8 mouse cellular contexts compared by ENCODE assay signal in genomic region chr9:120571593-120572385, GRCm38 (mm10). TPM values are rescaled to one million over a fixed set of nuclear protein-coding genes. Genes with fewer than 3 reads are reported as not detected.
DNase-seq lines count a peak whose midpoint lies in the region; ATAC-seq and TF ChIP-seq lines count a peak whose summit lies in the region.

No protein-coding gene starts in this region.

- no peak; the same call in 1 of the 2 replicates for TF ChIP-seq CTCF in kidney, postnatal 0 days (IDR thresholded peaks at IDR 0.05; ENCODE audit: low read depth)
- no peak for TF ChIP-seq CTCF in hindbrain, postnatal 0 days (IDR thresholded peaks at IDR 0.05; ENCODE audit: low read depth)

- H3K27ac ChIP-seq in kidney, postnatal 0 days = peak overlapping the region; percentile 78
- peak overlapping the region; percentile 98 for H3K27ac ChIP-seq in embryonic facial prominence, embryonic 10.5 days (replicated peaks)
- H3K27ac ChIP-seq in hindbrain, postnatal 0 days = peak overlapping the region; percentile 86
- peak overlapping the region; percentile 84 for H3K27ac ChIP-seq in midbrain, embryonic 16.5 days (ENCODE audit: low read length)

- under 1% methylated on average over 46 of the region's 53 CpGs for WGBS in kidney, postnatal 0 days
- 1% methylated on average over 53 of the region's 53 CpGs for WGBS in embryonic facial prominence, embryonic 10.5 days
- WGBS in hindbrain, postnatal 0 days = 2% methylated on average over 52 of the region's 53 CpGs
- WGBS in midbrain, embryonic 16.5 days = 1% methylated on average over 49 of the region's 53 CpGs

- H3K27me3 ChIP-seq in kidney, postnatal 0 days (ENCODE audit: insufficient read depth, low read length) = no peaks in the 10 kb centered on the region
- no peaks in the 10 kb centered on the region for H3K27me3 ChIP-seq in embryonic facial prominence, embryonic 10.5 days (replicated peaks; ENCODE audit: low read depth, poor library complexity, severe bottlenecking)
- no peaks in the 10 kb centered on the region for H3K27me3 ChIP-seq in hindbrain, postnatal 0 days (ENCODE audit: insufficient read depth, low read length)
- H3K27me3 ChIP-seq in midbrain, embryonic 16.5 days (ENCODE audit: control insufficient read depth, insufficient read depth, low read depth, low read length) = no peaks in the 10 kb centered on the region

- H3K9ac ChIP-seq in kidney, postnatal 0 days (ENCODE audit: low read depth, low read length) = peak overlapping the region; percentile 87
- peak overlapping the region; percentile 91 for H3K9ac ChIP-seq in hindbrain, postnatal 0 days (replicated peaks; ENCODE audit: low read length)
- peak overlapping the region; percentile 78 for H3K9ac ChIP-seq in midbrain, embryonic 16.5 days (ENCODE audit: low read depth, low read length)

- ATAC-seq in kidney, postnatal 0 days (replicated peaks; ENCODE audit: low FRiP score, low read depth) = peak; percentile 58
- ATAC-seq in hindbrain, postnatal 0 days = peak; percentile 77
- ATAC-seq in midbrain, embryonic 16.5 days = peak; percentile 80
- ATAC-seq in megakaryocyte progenitor cell, adult 5-6 weeks (replicated peaks; ENCODE audit: poor library complexity) = no peak

- peaks cover 16% of the 10 kb centered on the region; the same call in 1 of the 2 replicates for H3K36me3 ChIP-seq in kidney, postnatal 0 days (ENCODE audit: insufficient read depth, low read length)
- H3K36me3 ChIP-seq in embryonic facial prominence, embryonic 10.5 days (replicated peaks) = peaks cover 43% of the 10 kb centered on the region
- peaks cover 15% of the 10 kb centered on the region; the same call in 1 of the 2 replicates for H3K36me3 ChIP-seq in hindbrain, postnatal 0 days (ENCODE audit: insufficient read depth, low read length)
- peaks cover 21% of the 10 kb centered on the region for H3K36me3 ChIP-seq in midbrain, embryonic 16.5 days (ENCODE audit: control insufficient read depth, insufficient read depth, low read length)

- peak; percentile 60 for DNase-seq in kidney, postnatal 0 days (ENCODE audit: low spot score)
- DNase-seq in kidney, postnatal 25 days = no peak
- no peak for DNase-seq in embryonic facial prominence, embryonic 10.5 days (ENCODE audit: low spot score)
- no peak for DNase-seq in hindbrain, postnatal 0 days (ENCODE audit: low spot score)
- no peak for DNase-seq in right cerebral cortex, postnatal 36 days (ENCODE audit: low spot score in 2 of 2)
- DNase-seq in yolk sac, embryonic 10.5 days (ENCODE audit: low spot score) = no peak

- peak overlapping the region; percentile 81 for H3K4me2 ChIP-seq in kidney, postnatal 0 days (ENCODE audit: low read length)
- H3K4me2 ChIP-seq in hindbrain, postnatal 0 days (ENCODE audit: low read depth, low read length) = peak overlapping the region; percentile 90
- peak overlapping the region; percentile 62 for H3K4me2 ChIP-seq in midbrain, embryonic 16.5 days (ENCODE audit: low read length)

- H3K4me3 ChIP-seq in kidney, postnatal 0 days (replicated peaks; ENCODE audit: low read depth, low read length) = peak overlapping the region; percentile 86
- H3K4me3 ChIP-seq in embryonic facial prominence, embryonic 10.5 days = peak overlapping the region; percentile 98
- peak overlapping the region; percentile 80 for H3K4me3 ChIP-seq in hindbrain, postnatal 0 days (ENCODE audit: low read length)
- H3K4me3 ChIP-seq in midbrain, embryonic 16.5 days (ENCODE audit: low read depth, low read length) = peak overlapping the region; percentile 74

- 0 out of 2 replicates have a peak, but pooled peaks cover 5% of the 10 kb centered on the region for H3K4me1 ChIP-seq in kidney, postnatal 0 days (replicated peaks; ENCODE audit: insufficient read depth, low read length)
- H3K4me1 ChIP-seq in embryonic facial prominence, embryonic 10.5 days = peaks cover 31% of the 10 kb centered on the region
- H3K4me1 ChIP-seq in hindbrain, postnatal 0 days (ENCODE audit: insufficient read depth, low read length) = no peaks in the 10 kb centered on the region
- peaks cover 19% of the 10 kb centered on the region for H3K4me1 ChIP-seq in midbrain, embryonic 16.5 days (ENCODE audit: control insufficient read depth, insufficient read depth, low read length)

- H3K9me3 ChIP-seq in kidney, postnatal 0 days (replicated peaks; ENCODE audit: low read length) = no peaks in the 10 kb centered on the region
- H3K9me3 ChIP-seq in embryonic facial prominence, embryonic 10.5 days = no peaks in the 10 kb centered on the region
- no peaks in the 10 kb centered on the region for H3K9me3 ChIP-seq in hindbrain, postnatal 0 days (ENCODE audit: low read length)
- no peaks in the 10 kb centered on the region for H3K9me3 ChIP-seq in midbrain, embryonic 16.5 days (replicated peaks; ENCODE audit: control insufficient read depth, low read length, poor library complexity, severe bottlenecking)

RNA-seq across cellular contexts. Expression of gene Rpl14, which starts 0.5 kb away (rescaled TPM):
- polyA plus RNA-seq in kidney, postnatal 0 days (2015; fragmentation: Nextera tagmentation; extraction: Ambion mirVana) = 911 and 953 TPM in 2 replicates
- 810 and 834 TPM in 2 replicates for polyA plus RNA-seq in embryonic facial prominence, embryonic 10.5 days (2016; fragmentation: Nextera tagmentation; extraction: Ambion mirVana)
- total RNA-seq in hindbrain, postnatal 0 days (2014; rRNA removed) = 137 and 147 TPM in 2 replicates
- polyA plus RNA-seq in hindbrain, postnatal 0 days (2015; fragmentation: Nextera tagmentation; extraction: Ambion mirVana) = 432 and 453 TPM in 2 replicates
- polyA plus RNA-seq in midbrain, embryonic 16.5 days (2015; fragmentation: Nextera tagmentation; extraction: Ambion mirVana) = 391 and 407 TPM in 2 replicates
- 2,102 and 2,150 TPM in 2 replicates for total RNA-seq in megakaryocyte progenitor cell, adult 5-6 weeks (2015)
- 2,250 and 2,701 TPM in 2 replicates for total RNA-seq in megakaryocyte progenitor cell, adult 5-6 weeks (2017)

RNA-seq across cellular contexts. Expression of gene Entpd3, which starts 32.2 kb away (rescaled TPM):
- 0.71 and 0.79 TPM in 2 replicates for polyA plus RNA-seq in kidney, postnatal 0 days (2015; fragmentation: Nextera tagmentation; extraction: Ambion mirVana)
- polyA plus RNA-seq in embryonic facial prominence, embryonic 10.5 days (2016; fragmentation: Nextera tagmentation; extraction: Ambion mirVana) = 0.55 and 0.56 TPM in 2 replicates
- 4.0 and 7.0 TPM in 2 replicates for total RNA-seq in hindbrain, postnatal 0 days (2014; rRNA removed)
- 3.7 and 4.4 TPM in 2 replicates for polyA plus RNA-seq in hindbrain, postnatal 0 days (2015; fragmentation: Nextera tagmentation; extraction: Ambion mirVana)
- 4.4 and 5.5 TPM in 2 replicates for polyA plus RNA-seq in midbrain, embryonic 16.5 days (2015; fragmentation: Nextera tagmentation; extraction: Ambion mirVana)
- total RNA-seq in megakaryocyte progenitor cell, adult 5-6 weeks (2015) = not detected in 2 replicates
- not detected in 2 replicates for total RNA-seq in megakaryocyte progenitor cell, adult 5-6 weeks (2017)
